Mouse (Mus musculus): ENCODE results near the gene Coro2a.
A peak's percentile ranks its signal among the peaks of the same experiment; 100 is the strongest.

Coro2a gene

DNA sequence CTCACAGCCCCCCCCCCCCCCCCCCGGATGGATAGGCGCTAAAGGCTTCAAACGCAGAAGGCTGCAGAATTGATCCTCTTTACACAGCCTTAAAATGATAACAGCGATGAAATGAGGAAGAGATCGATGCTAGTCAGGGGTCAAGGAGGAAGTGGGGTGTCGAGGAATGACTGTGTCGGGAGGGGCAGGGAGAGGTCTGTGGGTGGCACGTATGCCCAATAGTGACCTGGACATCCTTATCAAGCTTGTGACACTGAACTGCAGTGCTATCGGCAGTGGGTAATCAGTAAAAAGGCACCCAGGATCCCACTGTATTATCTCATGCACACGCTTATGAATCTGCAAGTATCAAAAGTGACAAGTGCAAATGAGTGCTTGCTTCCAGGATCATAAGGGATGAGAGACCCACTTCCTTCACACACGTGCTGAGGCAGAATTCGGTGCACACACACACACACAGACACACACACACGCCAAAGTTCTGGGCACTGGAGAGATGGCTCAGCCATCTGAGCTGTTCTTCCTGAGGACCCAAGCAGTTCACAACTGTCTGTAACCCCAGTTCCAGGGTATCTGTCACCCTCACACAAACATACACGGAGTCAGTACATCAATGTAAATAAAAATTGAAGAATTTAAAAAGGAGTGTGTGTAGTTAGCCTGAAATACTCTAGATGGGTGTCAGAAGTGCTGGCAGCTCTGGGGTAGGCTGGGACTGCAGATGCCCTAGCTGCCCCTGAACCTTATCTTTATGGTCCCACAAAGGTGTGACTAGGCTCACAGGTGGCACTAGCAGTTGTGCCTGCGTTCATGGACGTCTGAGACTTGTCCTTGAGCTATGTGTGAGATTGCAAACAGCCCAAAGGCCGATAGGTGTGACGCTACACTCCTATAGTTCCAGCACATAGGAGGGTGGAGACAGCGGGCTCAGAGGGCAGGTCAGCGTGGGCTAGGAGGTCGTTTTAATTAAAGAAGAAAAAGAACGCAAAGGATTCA, 43.0 kb downstream of the Coro2a start:
- no peak for DNase-seq (ENCODE audit: low spot score in 2 of 2)

DNA sequence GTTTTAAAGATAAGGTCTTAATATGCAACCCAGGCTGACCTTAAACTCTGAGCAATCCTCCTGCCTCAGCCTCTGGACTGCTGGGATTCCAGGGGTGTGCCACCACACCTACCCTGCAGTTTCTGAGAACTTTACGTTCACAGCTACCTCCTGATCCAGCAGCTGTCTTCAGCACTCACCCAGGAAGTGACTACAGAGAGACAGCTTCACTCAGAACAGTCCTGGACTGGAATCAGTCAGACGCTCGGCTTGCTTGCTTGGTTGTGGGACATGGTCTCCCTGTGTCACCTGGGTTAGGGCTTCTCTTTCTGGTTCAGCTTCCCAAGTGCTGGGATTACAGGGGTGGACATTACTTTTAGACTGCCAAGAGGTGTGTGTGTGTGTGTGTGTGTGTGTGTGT, 45.1 kb downstream of the Coro2a start:
- no peak for DNase-seq (ENCODE audit: low spot score in 2 of 2)

DNA sequence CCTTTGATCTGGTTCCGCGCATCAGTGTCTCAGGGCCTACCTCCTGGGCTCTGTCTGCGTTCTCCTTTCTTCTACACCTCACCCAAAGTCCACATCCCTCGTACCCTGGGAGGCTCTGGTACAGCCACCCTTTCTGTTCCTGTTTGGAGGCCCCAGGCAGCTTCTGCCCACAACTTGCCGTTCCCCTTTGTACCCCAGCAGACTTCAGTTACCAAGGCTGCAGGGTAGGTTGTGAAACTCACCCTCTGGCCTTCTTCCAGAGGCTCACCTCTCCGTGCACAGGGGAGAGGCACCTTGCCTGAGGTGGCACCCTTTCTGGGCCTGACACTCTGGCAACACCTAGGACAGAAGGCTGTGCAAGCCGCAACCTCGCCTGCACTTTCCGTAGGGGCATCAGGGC, 46.2 kb downstream of the Coro2a start:
- DNase-seq (ENCODE audit: low spot score in 2 of 2), result peak; percentile 55 to 57

DNA sequence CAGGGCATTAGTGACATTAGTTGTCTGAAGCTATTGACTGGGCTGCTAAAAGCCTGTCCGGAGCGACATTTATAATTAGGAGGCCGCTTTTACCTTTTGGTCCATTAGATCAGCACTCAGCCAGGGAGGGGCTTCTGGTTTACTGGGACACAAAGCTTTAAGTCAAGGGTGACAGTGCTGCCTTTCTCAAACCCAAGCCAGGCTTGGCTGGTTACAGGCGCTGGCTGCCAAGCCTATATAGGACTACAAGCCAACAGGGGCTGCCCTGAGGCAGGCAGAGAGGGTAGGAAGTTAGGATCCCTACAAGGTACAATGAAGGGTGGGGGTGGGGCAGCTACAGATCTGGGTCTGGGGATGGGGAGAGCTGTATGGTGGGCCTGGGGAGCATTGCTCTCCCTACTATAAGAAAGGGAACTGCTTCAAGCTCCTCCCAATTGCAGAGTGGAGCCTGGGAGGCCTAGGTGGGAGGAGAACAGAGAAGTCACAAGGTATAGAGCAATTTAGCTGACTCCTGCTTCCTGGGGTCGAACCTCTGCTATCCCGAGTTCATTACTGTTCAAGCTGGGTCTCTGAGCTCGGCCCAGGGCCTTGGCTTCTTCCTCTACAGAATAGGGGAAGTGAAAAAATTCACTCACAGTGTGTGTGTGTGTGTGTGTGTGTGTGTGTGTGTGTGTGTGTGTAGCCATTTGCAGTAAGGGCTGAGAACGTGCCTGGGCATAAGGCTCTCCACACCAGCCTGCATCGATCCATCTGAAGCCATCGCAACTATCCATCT, 47.5 kb downstream of the Coro2a start:
- DNase-seq (ENCODE audit: low spot score in 2 of 2), result peak; percentile 83 to 89

DNA sequence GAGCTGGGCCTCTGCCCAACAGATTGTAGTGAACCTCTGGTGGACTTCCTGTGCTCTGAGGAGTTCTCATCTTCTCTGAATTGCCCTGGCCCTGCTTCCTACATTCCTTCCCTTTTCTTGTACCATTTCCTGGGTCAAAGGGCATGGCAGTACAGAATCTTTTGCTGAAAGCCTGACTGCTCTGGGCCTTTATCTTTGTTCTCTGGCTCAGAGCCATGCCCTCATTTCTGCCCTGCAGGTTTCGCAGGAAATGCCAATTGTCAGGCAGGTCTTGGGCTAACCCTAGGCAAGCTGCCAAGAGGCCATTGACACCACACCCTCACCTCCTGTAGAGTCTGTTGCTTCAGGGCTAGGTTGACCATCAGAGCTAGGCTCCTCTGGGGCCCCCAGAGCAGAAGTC, 48.1 kb downstream of the Coro2a start:
- peak; percentile 53 to 57 for DNase-seq (ENCODE audit: low spot score in 2 of 2)

DNA sequence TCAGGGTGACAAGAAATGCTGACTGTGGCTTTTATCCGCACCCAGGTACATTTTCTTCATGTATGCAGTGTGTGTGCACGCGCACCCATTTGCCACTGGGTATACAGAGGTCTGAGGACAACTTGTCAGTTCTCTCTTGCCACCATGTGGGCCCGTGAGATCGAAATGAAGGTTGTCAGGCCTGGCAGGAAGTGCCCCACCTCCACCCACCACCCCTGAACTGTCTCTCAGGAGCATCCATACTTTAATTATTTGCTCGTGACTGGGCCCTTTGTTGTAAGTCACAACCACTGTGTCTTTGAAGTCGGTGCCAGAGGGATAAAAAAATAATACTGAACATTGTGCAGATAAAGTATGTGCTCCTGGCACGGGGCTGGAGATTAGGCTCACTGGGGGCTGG, 51.6 kb downstream of the Coro2a start:
- peak in 1 of 2 experiments; percentile 28 for DNase-seq (ENCODE audit: low spot score in 2 of 2)

DNA sequence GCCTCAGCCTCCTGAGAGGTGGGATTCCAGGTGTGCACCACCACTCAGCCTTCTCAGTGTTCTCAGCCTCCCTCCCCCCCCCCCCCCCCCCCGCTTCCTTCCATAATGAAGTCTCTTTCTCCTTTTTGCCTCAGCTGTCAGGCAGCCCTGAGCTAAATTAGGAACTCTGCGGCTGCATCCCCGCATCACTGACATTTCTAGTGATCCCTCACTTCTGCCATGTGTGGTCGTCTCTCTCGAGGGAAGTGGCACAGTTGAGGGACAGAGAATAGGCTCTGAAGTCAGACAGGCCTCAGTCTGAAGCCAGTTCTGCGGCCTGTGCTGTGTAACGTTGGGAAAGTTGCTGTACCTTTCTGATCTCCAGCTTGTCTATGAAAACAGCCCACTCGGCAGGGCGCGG, 52.0 kb downstream of the Coro2a start:
- peak; percentile 61 to 65 for DNase-seq (ENCODE audit: low spot score in 2 of 2)

DNA sequence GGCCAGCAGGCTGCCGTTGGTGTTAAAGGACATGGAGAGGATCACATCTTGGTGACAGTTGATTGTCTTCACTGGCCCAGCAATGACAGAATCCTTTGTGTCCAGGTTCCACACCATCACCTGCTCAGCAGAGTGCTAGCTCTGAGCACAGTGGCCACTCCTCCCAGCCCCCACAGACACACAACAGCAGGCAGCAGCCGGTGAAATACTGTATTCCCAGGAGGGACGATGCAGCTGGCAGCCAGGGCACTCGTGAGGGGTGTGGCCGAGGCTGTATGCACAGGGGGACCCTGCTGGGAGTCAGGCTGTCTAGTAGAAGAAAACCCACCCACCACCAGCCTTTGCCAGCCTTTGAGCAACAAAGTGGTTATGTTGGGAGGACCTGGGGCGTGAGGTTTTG, 55.3 kb downstream of the Coro2a start:
- DNase-seq (ENCODE audit: low spot score in 2 of 2), result peak; percentile 66 to 67

DNA sequence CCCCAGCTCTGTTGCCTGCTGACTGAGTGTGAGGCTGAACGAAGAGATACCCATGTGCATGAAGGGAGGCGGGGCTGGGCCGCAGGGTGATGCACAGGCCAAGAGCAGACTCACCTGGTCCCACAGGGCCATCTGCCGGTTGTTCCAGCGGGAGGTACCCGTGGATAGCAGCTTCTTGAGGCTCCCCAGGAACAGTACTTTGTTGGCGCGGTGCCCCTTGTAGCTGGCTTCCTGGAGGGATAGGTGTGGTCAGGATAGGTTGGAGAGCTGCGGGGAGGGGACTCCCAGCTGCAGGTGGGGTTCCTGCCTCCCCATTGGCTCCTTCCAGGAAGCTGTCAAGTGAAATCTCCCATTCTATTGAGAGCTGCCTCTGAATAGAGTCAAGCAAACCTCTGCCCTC, 56.5 kb downstream of the Coro2a start:
- DNase-seq (ENCODE audit: low spot score in 2 of 2), result no peak

DNA sequence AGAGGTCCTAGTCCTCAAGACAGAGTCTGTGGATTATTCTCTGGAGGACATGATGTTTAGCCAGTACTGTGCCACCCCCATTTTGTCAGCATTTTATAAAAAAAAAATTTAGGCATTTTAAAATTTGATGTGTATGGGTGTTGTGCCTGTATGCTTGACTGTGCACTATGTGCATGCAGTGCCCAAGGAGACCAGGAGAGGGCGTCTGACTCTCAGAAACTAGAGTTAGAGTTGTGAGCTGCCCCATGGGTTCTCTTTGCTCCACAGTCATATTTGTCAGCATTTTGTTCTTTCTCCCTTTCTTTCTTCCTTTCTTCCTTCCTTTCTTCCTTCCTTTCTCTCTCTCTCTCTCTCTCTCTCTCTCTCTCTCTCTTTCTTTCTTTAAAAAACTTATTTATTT, 57.7 kb downstream of the Coro2a start:
- peak; percentile 56 to 70 for DNase-seq (ENCODE audit: low spot score in 2 of 2)

DNA sequence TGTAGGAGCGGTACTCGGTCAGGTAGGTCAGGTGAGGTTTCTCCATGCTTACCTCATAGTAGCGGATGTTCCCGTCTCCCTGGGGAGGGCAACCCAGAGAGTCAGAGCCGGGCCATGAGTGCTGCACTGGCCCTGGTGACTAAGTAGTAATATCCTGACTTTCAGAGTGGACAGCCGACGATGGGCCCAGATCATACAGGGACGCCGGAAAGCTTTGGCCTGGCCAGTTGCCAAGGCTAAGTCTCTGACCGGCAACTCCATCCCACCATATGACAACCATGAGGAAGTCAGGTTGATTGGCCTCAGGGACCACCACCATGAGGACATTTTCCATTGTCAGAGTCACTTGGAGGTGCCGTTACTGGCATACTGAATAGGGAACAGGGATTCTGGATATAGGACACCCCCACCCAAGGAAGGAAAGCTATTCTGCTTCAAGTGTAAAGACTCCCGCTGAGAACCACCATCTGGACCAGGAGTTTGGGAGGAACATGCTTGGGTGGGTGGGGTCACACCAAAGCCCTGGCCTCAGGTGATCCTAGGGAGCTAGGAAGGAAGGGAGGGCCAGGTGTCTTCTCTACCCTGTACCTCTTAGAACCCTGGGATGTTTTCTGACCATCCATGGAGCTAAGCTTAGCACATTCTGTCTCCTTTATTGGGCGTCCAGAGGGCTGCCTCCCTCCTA, 58.5 kb downstream of the Coro2a start:
- DNase-seq (ENCODE audit: low spot score in 2 of 2), result no peak

DNA sequence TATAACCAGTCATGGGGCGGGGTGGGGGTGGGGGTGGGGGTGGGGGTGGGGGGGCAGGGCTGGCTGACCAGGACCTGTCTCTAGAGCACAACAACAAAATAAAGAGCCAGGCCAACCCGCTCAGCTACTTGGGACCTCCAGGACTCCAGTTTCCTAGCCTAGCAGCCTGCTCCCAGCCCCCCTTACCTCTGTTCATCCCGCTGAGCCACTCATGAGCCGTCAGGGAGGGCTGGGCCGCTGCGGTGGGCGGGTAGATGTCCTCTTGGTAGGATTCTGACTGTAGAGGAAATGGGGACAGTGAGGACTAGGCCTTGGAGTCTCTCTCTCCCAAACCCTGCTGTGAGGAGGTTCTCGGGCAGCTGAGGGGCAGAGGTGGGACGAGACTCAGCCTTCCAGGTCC, 60.3 kb downstream of the Coro2a start:
- no peak for DNase-seq (ENCODE audit: low spot score in 2 of 2)

DNA sequence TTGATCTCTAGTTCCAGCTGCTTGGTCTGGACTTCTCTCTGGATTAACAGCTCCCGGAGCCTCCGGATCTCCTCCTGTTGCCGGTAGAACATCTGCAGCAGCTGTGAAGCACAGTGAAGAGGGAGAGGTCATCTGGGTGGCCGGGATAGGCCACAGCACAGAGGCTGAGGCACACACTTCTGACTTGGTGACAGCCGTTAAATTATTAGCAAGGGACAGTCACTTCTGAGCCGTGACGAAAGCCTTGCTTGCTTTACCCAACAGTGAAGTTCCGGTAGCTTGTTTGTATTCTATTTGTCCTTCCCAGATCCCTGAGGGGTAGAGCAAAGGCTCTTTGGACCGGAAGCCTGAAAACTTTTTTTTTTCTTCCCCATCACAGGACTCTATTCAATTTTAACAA, 62.8 kb downstream of the Coro2a start:
- DNase-seq (ENCODE audit: low spot score in 2 of 2), result no peak

DNA sequence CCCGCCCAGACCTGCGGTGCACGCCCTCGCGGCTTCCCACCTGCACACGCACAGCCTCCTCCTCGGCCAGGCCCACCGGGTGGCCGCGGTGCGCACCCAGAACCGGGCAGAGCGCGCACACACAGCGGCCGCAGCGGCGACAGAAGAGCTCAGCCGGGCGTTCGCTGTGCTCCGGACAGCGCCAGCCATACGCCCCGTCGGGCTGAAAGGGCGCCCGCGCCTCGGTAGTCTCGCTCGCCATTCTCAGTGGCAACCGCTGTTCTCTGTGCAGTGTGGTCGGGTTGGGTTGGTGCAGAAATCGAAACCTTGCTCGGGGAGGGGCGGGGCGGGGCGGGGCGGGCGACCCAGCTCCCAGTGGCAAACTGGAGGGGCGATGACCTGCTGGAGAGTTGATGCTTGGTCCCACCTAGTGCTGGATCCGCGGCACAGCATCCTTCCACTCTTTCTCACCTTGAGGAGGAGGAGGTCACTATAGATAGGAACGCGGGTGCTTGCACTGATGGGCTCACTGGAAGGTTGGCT, 66.1 kb downstream of the Coro2a start, which contains the start of gene Trim14:
Gene Trim14, minus strand, starts transcription at position 302 of the 522 bp plus-strand sequence.
- DNase-seq (ENCODE audit: low spot score in 2 of 2), result peak; percentile 63 to 64

DNA sequence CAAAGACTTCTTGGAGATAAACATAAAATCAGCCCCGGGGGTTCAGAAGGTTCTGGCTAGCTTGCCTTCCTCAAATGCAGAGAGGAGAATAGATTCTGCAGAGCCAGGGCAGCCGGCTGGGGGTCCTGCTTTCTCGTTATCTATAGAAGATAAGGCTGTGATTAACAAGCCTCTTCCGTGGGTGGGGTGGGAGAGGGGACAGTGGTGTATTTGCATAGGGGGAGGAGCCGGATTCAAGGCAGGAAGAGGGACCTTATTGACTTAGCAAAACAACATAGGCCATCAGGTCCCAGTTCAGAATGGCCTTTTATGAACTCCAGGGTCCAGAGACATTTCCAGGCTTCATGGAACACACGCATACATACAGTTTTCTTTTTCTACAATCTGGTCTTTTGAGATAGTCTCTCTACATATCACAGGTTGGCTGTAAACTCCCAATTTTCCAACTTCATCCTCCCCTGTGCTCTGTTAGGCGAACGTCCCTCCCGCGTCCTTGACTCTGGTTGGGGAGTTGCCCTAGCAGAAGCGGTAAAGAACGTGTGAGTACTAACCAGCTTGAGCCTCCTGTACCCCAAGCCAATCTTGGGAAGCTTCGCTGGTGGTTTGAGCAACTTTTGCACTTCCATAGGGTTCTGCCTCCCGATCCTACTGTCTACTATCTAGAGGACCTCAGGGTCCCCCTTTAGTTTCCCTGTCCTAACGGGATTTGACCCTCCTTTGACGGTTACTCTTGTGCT, 66.7 kb downstream of the Coro2a start:
- peak; percentile 73 to 76 for DNase-seq (ENCODE audit: low spot score in 2 of 2)

DNA sequence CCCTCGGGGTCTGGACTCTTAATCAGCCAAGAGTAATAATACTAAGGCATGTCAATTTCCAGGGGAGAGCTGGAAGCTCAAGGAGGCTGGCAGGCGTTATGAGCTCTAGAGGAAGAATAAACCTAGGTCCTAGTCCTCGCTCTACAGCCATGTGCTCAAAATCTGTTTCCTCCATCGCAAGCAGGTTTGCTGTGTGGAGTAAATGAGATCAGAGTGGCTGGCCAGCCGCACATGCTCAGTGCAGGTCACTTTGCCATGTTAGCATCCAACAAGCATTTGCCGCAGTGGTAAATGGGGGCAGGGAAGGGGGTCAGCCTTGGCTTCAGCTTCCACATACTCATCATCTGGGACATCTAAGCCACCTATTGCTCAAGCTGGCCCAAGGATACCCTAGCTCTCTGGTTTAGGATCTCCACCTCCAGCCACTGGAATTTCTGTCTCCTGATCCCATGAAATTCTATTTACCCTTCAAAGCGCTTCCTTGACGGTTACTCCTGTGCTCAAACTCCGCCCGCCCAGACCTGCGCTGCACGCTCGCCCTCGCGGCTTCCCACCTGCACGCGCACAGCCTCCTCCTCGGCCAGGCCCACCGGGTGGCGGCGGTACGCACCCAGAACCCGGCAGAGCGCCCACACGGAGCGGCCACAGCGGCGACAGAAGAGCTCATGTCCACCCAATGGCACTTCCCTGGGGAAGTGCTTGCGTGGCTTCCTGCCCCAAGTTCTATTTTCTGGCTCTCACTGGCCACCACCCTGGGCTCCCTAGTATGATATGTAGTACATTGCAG, 67.9 kb downstream of the Coro2a start:
- DNase-seq (ENCODE audit: low spot score in 2 of 2), result peak in 1 of 2 experiments; percentile 40

DNA sequence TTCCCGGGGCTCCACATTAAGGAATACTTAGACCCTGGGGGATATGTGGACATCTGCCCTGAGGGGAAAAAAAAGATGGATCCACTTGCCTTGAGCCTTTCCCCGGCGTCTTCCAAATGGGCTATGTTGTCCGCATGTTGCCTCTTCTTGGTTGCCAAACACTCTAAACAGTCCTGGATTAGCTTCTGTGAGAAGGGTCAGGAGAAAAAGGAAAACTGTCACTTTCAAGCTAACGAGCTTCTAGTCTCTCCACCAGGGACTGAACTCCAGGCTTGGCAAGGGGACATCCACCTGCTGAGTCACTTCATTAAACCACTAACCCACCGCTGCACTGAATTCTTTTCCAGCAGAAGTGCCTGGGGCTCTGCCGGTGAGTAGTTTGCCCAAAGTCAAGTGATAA, 69.1 kb downstream of the Coro2a start:
- DNase-seq (ENCODE audit: low spot score in 2 of 2), result no peak

DNA sequence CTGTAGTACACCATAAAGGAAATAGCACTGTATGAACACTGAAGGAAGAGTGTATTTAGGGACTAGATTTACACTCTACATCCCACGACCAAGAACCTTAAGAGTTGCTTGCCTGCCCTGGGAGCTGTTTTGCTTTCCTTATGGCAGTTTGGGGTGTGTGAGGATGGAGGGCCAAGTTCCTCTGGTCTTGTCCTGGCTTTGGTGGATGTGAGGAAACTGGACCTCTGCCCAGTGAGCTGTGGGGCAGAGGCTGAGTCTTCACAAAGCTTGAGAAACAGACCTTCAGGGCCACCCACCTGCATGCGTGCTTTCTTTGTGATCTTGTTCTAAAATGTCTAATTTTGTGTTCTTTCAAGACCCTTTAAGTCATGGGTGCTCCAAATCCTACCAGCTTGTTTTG, 69.5 kb downstream of the Coro2a start:
- DNase-seq (ENCODE audit: low spot score in 2 of 2), result no peak

DNA sequence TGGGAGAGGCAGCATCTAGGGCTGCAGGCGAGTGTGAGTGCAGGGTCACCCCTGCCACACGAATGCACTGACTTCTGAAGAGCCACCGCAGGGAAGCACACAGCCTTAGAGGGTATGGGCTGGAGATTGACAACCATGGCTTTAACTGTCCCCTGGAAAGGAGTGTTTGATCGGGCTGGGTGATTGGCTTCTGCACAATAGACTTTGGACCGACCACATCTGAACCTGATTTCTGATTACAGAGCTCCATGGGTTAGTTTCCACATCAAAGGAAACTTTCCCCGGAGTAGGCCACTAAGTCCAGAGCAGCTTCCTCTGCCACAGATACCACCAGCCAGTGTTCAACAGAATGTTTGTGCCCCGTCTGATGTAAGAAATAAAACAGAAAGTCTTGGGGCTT, 72.3 kb downstream of the Coro2a start:
- no peak for DNase-seq (ENCODE audit: low spot score in 2 of 2)

DNA sequence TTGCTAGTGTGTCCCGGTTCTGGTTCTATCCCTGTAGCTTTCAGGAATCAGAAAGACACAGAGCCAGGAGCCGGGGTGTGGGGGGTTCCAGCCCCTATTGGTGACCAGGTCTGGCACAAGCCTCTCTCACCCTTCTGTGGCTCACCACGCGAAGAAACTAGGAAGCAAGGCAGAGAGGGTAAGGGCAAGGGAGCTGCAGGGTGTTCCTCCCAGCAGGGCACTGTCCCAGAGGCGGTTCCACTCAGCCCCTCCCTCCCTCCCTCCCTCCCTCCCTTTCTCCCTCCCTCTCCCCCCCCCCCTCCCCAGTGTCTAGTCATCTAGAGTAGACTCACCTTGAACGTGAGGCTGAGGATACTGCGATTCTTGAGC, 74.5 kb downstream of the Coro2a start:
- no peak for DNase-seq (ENCODE audit: low spot score in 2 of 2)
